Mouse (Mus musculus): ENCODE measurements around the gene Rasgrp3.
A peak's percentile ranks its signal among the peaks of the same experiment; 100 is the strongest.
"Not testable (repeated sequence)": the region's sequence is repeated elsewhere in the genome, so short reads cannot be mapped to it uniquely, and the experiment has no call there.

Gene Rasgrp3

GRCm38 (mm10) chr17:75435599-75435998 is at the start of gene Rasgrp3:
TSS of gene Rasgrp3 (plus strand) at chr17:75435896.
- DNase-seq = no peak

- no peak for DNase-seq
Observed at GRCm38 (mm10) chr17:75388402-75388801, 47.3 kb upstream of the Rasgrp3 start.

- DNase-seq = no peak
Observed at GRCm38 (mm10) chr17:75390142-75390541, 45.6 kb upstream of the Rasgrp3 start.

GRCm38 (mm10) chr17:75391429-75392192 is 44.1 kb upstream of the Rasgrp3 start:
- no peak for DNase-seq

GRCm38 (mm10) chr17:75406405-75406804 is 29.3 kb upstream of the Rasgrp3 start:
- no peak for DNase-seq

DNA sequence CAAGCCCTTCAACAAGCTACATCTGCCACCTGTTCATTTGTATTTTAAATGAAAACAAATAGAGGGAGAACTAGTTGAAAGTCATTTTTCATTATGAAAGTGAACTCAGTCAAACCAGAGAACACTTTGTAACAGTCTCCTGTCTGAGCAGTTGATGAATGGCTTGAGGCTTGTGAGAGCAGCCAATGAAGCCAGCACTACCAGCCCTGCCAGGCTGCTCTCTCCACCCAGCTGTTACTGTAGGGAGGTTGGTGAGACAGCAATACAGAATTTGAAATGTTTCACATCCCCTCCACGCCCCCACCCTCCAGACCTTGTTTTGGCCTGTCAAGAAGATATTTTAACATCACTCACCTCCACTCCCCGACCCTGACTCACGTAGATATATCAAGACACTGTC is 18.8 kb upstream of the Rasgrp3 start:
- no peak for DNase-seq

- DNase-seq = no peak
Observed at GRCm38 (mm10) chr17:75434152-75434551, 1.5 kb upstream of the Rasgrp3 start.

DNA sequence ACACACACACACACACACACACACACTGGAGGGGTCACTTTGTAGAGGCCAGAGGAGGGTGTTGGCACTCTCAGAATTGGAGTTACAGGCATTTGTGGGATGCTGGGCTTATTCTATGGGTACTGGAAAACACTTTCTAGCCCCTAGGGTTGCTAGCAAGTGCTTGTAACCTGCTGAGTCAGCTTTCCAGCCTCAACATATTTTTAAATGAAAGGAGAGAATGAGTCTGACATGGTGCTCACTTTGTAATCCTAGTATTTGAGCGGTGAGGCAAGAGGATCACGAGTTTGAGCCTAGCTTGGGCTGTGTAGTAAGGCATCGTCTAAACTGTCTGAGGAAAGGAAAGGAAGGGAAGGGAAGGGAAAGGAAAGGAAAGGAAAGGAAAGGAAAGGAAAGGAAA is 825 bp upstream of the Rasgrp3 start:
- DNase-seq = no peak

DNA sequence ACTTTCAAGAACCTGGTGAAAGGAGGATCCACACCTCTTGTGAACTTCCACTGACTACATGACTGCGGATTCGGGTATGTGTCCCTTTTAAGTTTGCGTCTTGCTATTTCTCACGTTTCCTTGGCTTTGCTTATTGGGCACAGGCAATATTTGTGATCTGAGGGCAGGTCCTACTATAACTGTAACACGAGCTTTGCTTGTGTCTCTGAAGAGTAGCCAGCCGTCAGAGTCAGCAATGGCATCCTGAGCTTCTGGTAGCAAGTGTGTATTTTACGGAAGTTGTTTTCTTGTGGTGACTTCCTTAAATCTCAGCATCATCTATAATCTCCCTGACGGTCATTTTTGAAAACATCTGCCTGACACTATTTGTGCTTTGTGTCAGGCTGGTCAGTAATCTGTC is 399 bp downstream of the Rasgrp3 start:
- no peak for DNase-seq

DNA sequence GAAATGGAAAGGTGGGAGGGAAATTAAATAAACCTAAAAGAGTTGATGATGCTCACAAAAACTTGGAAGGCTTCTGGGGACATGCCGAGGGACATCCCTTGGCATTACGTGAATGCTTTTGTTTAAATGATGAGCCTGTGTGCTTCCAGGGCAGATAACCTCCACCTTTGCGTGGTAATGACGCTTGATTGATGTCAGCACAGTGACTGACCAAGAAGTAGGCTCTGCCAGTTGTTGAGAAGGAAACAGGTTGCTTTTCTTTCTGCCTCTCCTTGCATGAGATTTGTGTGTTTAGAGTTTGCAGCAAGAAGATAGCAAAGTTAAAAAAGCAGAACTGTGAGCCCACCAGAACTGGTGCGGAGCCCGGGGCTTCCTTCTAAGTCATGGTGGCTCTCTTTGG is 1.1 kb downstream of the Rasgrp3 start:
- DNase-seq = no peak

DNA sequence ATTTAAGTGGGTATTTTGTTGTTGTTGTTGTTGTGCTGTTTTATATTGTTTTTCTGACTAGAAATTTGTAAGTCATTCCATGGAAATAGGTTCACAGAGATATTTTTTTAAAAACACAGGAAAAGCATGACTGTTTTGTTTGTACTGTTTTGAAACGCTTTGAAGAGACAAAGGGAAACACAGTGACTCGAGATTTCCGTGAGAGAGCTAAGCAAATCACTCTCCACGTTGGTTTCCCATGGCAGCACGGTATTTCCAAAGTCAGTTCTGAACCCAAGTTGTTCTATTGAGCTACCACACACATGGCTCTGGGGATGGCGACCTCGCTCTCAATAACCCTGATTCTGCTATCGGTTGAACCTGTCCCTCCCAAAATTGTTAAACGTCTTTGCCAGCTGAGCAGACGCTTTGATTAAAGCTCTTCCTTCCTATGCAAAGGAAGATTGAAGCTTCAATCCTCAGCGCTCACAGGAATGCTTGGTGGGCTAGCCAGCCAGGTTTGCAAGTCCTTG is 1.6 kb downstream of the Rasgrp3 start:
- DNase-seq = no peak

DNA sequence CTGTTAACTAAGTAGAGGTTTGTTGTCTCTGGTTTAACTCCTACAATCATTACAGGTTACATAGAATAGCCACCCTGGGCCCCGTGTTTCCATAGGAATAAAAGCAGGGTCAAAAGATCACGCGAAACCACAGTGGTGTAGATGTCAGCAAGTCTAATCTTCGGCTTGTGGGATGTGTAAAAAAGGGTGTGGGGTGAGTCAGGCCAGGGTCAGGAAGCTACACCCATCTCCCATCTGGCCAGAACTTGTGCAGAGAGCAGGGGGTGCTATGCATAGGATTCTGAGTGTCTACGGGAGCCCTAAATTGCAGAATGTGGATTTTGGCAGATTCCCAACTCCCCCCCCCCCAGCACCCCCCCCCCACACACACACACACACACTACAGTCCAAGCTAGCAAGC is 2.5 kb downstream of the Rasgrp3 start:
- no peak for DNase-seq

DNA sequence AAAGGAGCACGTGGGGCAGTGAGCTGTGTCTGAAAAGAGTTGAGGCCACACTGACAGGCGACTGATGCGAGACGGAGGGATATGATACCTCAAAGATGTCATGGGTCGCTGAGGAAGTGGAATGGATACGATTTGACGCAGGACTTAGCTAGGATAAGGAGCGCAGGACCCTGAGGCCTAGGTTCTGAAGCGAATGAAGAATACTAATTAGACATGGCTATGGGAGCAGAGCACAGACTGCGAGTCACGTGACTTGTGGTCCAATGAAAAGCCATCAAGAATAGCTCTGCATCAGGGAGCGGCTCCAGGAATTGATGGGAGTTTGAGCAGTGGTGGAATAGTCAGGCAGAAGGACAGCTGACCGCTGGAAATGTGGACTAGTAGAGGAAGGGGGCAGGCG is 3.4 kb downstream of the Rasgrp3 start:
- DNase-seq = no peak

- DNase-seq = peak; percentile 24
Observed at GRCm38 (mm10) chr17:75440619-75441018, 4.9 kb downstream of the Rasgrp3 start.

DNA sequence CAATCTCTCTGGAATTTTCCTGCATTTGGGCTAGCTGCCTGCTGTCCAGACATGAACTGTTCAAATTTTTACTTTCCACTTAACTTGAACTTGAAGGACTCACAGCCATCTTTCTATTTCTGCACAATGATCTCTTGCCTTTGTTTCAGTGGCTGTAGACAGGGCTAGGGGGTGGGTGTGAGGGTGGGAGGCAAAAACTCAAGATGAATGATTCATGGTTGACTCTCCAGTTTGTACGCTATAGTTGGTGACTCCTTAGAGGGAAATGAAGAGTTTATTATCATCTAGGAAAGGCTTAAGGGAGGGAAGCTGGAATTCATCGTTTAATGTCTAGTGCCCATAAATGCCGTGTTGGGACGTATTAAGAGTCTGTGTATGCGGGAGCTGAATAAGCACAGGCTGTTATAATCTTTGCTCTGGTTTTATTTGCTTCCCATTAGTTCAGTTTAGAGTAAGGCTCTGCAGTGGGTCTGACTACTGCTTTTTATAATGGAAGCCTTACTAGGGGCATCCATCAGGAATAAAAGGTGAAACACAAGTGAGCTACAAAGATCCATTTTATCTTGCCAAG is 5.6 kb downstream of the Rasgrp3 start:
- no peak for DNase-seq

DNA sequence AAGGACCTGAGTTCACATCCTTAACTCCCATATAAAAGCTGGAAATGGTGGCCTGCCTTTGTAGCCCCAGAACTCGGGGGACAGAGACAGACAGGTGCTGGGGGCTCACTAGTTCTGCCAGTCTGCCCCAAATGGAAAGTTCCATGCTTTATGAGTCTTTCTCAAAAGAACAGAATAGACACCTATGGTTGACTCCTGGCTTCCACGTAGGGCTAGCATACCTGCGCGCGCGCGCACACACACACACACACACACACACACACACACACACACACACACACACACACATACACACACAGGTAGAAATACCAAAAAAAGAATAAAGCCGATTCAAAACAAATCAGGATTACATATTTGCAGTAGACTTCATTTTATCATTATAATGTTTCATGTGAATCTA is 6.7 kb downstream of the Rasgrp3 start:
- no peak for DNase-seq

GRCm38 (mm10) chr17:75443064-75443621 is 7.4 kb downstream of the Rasgrp3 start:
- no peak for DNase-seq

GRCm38 (mm10) chr17:75448257-75448656 is 12.6 kb downstream of the Rasgrp3 start:
- no peak for DNase-seq

DNA sequence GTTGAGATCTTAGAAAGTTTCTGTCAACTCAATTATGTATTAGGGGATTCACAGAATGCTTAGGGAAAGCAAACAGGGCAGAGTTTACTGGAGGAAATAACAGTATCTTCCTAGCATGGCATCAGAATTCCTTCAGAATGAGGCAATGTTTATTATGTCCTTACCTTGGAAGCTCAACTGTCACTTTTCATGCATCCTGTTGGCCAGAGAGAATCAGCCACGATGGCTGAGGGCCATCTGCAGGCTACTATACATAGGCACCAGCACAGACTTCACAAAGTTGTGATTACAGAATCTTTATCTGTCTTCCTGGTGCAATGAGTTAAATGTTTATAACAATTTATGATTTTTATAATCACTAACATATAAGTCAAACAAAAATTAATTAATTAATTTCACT is 13.3 kb downstream of the Rasgrp3 start:
- DNase-seq = no peak

DNA sequence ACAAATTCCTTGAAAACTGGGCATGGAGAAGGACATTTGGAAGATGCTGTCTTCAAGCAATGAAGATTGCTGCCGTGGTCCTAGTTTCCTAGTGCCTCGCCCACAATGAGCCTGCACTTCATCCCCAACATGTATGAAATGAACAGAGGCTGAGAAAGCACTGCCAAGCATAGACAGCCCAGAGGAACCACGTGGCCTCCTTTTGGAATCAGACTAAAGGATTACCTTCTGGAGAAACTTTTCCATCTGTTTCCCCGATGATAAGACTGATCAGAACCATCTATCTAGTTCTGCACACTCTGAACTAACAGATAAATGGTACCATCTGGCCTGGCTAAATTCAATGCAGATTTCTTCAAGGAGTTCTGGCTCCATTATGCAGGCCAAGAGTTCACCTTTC is 16.6 kb downstream of the Rasgrp3 start:
- no peak for DNase-seq

GRCm38 (mm10) chr17:75453639-75454038 is 17.9 kb downstream of the Rasgrp3 start:
- DNase-seq = no peak

GRCm38 (mm10) chr17:75456096-75456495 is 20.4 kb downstream of the Rasgrp3 start:
- DNase-seq = not testable (repeated sequence)

DNA sequence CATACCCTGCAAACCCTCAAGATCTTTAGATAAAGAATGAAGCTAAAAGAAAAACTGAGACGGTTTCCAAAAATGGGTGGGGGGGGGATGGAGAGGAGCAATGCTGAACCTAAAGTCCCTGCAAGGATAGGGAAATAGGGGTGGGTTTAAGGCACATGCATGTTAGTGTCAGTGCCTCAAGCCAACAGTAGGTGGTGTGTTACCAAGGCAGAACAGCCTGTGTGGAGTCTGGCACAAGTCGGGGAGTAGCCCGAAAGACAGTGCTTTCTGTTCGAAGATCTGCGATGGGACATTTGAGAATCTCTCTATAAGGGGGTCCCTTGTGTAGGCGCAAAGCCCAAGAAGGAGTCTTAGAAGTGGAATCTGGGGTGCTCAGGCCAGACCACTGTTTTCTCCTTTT is 24.9 kb downstream of the Rasgrp3 start:
- DNase-seq = no peak

GRCm38 (mm10) chr17:75461771-75462170 is 26.1 kb downstream of the Rasgrp3 start:
- no peak for DNase-seq
